Mouse (Mus musculus) lung, adult 2 months (tissue): Measurements from ENCODE around the gene B230307C23Rik. TPM values are rescaled to one million over a fixed set of nuclear protein-coding genes. Genes with fewer than 3 reads are reported as not detected.
A peak's percentile ranks its signal among the peaks of the same experiment; 100 is the strongest.

ENCODE experiments used
- DNase-seq: peaks from one replicate; pipeline ENCODE4 v3.0.0; 2022
- H3K4me1 ChIP-seq: fragments of 200-500 bp; 2 replicates; pipeline ENCODE4 v1.6.1; 2011; ENCODE audit warnings: low read length; ENCODE audit not compliant: control insufficient read depth, insufficient read depth
- H3K4me3 ChIP-seq: fragments of 200-500 bp; replicated peaks from 2 replicates; pipeline ENCODE3; 2011; ENCODE audit warnings: low read depth, mild to moderate bottlenecking, control low read depth, low read length; ENCODE audit errors: extremely low read depth
- CTCF ChIP-seq: fragments of 200-500 bp; IDR thresholded peaks from 2 replicates; pipeline ENCODE4 v1.5.1; 2011; ENCODE audit warnings: mild to moderate bottlenecking, low read length, control low read depth; ENCODE audit not compliant: insufficient read depth
- POLR2A ChIP-seq: fragments of 200-500 bp; IDR thresholded peaks from 2 replicates; pipeline ENCODE4 v1.6.1; 2011; ENCODE audit warnings: low read depth, mild to moderate bottlenecking, control low read depth, low read length, borderline replicate concordance; ENCODE audit errors: extremely low read depth
- WGBS: fragments of 180-500 bp; shearing (Covaris S2); methylation state at CpG from one replicate; pipeline ENCODE4 v1.1.7; 2018; 5-methylcytosine and 5-hydroxymethylcytosine counted together
- polyA plus RNA-seq: library from polyadenylated mRNA; depleted of rRNA; stranded (reverse); fragments of >200 nt; gene quantifications from 2 replicates; pipeline ENCODE4 v1.2.3, GENCODE M21; 2012; rRNA removed

B230307C23Rik gene
- 3.1 and 4.9 TPM in 2 replicates for polyA plus RNA-seq

DNA sequence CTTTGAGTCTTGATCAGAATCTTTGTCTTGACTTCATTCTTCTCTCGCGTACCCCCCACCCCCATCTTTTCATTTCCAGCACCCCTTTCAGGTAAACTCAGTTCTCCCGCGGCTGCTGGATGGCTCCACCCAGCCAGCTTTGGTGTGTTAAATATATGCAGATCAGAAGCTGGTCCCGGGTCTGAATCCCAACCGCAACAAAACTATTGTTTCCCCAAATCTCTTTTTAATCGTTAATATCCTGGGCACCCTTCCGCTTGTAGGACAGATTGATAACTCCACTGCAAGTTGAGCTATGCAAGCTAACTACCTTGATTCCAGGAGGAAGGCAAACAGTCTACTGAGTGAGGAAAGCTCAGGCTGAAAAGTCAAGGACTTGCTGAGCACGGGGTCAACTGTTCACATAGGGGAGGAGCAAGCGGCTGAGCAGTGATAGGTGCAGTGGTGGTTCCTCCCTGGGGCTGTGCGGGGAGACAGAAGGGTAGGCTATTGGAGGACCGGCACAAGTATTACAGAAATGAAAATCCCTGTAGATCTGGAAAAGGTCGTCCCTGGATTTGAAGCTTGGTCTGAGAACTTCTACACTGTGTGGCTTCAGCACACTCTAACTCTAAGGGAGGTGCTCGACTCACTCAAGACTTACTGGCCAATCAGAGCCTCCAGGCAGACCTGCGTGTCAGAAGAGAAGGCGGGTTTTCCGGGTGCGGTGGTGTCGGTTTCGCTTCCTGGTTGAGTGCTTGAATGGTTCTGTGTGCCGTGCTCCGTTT, at the start of gene B230307C23Rik:
TSS of gene B230307C23Rik (plus strand) at position 700 of the 767 bp plus-strand sequence.
- WGBS: 2% methylated on average over 22 of the region's 22 CpGs

DNA sequence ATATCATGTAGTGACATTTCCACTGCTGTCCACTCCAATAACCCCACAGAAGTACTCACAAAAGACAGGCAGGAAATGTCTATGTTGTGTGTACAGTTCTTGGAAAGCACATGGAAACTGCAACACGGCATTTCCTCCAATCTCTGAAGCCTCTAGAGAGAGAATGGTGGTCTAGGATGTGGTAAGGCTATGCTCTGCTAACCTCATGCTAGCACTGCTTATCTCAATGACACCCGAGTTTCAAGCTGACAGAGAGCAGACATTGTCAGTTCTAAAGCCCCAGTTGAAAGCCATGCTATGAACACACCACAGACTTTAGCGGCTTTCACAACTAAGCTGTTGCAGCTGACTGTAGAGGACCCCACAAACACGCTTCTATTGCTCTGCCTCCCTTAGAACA, 48.3 kb upstream of the B230307C23Rik start:
- DNase-seq: no peak
- Histone ChIP-seq H3K4me1 (no peaks in the 10 kb centered on the region), H3K4me3 (no peak overlapping the region)
- 71% methylated on average over 4 of the region's 4 CpGs for whole genome bisulfite sequencing
- TF ChIP-seq CTCF (no peak), POLR2A (no peak)

More for the DNA sequence above, at the start of gene B230307C23Rik:
- peak within 1 kb of the TSS; percentile 78 for H3K4me3 ChIP-seq
- peak; percentile 61; the same call in 1 of the 2 replicates for TF ChIP-seq POLR2A
- no peak for TF ChIP-seq CTCF
- peaks cover 2% of the 10 kb centered on the region; the same call in 1 of the 2 replicates for H3K4me1 ChIP-seq
- DNase-seq: peak; percentile 82

DNA sequence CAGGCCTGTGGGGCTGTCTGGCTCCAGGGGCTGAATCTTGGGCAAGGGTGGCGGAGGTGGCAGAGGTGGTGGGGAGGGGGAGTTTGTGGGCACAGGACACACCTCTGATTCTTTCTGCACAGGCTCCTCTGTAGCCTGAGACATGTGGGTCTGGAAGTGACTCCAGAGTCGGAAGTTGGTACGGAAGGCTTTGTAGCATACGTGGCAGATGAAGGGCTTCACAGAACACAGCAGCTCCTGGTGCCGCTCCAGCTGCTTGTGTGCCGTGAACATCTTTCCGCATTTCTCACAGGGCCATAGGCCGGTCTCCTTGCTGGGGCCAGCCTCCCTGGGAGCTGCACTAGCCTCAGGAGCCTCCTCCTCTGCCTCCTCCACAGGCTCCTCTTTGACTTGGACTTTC, 47.1 kb upstream of the B230307C23Rik start:
- no peak overlapping the region for H3K4me3 ChIP-seq
- TF ChIP-seq CTCF (no peak), POLR2A (no peak)
- no peak for DNase-seq
- H3K4me1 ChIP-seq: no peaks in the 10 kb centered on the region
- WGBS: 97% methylated on average over 8 of the region's 8 CpGs

DNA sequence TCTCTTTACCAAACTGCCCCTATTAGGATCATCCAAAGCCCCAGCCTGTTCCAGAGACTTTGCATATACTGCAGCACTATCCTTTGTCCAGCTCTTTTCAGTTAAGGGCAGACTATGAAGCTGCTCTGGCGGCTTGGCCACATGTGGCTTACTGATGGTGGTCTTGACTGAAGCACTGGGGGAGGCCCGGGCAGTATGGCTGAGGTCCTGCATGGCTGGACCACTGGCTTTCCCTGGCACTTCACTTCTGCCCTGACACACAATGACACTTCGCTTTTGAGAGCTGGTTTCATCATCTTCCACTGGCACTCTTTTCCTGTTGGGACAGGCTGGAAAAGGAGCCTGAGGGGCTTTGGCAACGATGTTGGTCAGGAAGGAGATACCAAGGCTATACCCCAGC, 44.7 kb upstream of the B230307C23Rik start:
- Histone ChIP-seq H3K4me1 (no peaks in the 10 kb centered on the region), H3K4me3 (no peak overlapping the region)
- WGBS: 88% methylated on average over 4 of the region's 4 CpGs
- TF ChIP-seq POLR2A (no peak), CTCF (no peak)
- no peak for DNase-seq

DNA sequence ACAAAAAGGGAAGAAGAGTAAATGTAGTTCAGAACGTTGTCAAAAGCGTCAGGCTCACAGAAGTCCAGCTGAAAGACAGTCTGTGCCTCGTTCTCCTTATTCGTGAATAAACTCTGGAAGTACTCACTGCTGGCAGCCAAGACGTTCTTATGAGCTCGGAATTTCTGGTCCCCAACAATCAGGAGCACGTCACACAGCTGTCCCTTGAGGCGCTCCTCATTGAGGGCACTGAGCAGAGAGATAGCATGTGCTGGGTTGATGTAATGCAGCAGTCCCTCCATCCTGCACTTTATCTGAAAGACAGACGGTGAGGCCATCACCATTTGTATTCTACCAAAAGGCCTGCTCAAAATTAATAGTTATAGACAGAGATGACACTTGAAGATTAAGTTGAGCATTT, 44.3 kb upstream of the B230307C23Rik start:
- TF ChIP-seq CTCF (no peak), POLR2A (no peak)
- 78% methylated on average over 9 of the region's 9 CpGs for WGBS
- Histone ChIP-seq H3K4me1 (no peaks in the 10 kb centered on the region), H3K4me3 (no peak overlapping the region)
- no peak for DNase-seq

DNA sequence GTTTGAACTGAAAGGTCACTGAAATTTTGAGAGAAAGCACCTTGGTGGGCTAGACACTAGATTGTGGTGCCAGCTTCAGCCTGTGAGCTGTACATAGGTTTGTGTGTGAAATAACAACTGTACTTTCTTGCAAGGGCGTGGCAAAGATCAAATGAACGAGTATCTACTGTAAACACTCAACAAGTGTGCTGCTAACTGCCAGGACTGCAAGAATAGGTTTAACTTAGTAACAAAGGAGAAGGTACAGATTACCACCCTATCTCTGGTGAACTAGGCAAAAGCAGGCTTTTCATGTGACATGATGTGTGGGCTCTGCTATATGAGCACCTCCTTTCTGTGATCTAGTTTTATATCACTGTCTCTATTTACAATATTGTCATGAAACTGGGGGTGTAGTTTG, 43.8 kb upstream of the B230307C23Rik start:
- 68% methylated on average over 2 of the region's 2 CpGs for WGBS
- Histone ChIP-seq H3K4me3 (no peak overlapping the region), H3K4me1 (no peaks in the 10 kb centered on the region)
- DNase-seq: no peak
- no peak for TF ChIP-seq POLR2A
- no peak for TF ChIP-seq CTCF

DNA sequence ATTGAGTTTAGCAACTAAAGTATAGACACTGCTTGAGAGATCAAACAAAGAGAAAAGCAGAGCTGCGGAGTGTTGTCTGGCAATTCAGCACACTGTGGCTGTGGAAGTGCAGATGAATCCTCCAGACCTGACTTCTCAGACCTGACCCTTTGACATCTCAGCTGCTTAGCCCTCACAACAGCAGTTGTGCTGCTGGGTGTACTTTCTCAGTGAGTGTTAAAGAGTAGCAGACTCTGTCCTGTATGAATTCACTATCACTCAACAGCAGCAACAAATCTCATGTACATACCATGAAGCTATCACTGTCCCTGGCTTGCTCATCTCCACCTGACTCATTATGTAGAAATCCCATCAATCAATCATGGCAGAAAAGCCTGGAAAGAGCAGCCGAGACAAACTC, 41.1 kb upstream of the B230307C23Rik start:
- H3K4me1 ChIP-seq: no peaks in the 10 kb centered on the region
- TF ChIP-seq CTCF (no peak), POLR2A (no peak)
- 83% methylated on average over 2 of the region's 2 CpGs for WGBS
- H3K4me3 ChIP-seq: no peak overlapping the region
- DNase-seq: no peak

DNA sequence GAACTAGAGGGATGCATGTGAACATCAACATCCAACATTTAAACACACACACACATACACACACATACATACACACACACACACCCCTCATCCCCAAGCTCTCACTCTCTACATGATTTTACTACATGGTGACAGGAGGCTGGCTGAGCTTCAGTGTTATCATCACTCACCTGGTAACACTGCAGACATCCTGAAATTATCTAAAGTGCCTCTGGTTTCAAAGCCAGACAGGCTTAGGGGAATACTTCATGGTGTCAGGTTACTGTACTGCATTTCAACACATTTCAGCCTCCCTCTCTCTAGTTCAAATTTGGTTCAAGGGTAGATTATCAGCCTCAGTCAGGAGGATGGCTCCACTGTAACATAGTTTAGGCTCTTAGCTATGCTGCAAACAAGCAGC, 39.5 kb upstream of the B230307C23Rik start:
- no peak for DNase-seq

DNA sequence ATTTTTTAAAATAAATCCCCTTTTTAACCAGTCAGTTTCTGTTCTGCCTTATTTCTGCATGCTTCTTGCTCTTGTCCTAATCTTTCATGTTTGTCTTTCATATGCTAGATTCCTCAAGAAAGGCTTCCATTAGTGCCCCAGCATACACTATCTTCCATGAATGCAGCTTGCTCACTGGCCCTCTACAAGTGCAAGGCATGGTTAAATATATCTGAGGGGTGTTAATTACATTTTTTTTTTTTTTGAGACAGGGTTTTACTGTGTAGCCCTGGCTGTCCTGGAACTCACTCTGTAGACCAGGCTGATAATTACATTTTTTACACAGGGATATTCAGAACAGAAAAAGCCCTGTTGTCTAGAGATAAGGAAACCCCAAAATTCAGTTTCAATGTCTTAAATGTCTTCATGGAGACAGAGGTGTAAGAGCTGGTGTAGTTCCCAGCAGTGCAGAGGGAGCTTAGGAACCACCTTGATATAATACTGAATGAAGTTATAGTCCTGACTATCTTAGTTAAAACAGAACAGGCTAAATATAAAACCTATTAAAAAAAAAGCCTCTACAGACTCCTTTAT, 38.6 kb upstream of the B230307C23Rik start:
- DNase-seq: no peak
- Histone ChIP-seq H3K4me3 (no peak overlapping the region), H3K4me1 (no peaks in the 10 kb centered on the region)
- TF ChIP-seq CTCF (no peak), POLR2A (no peak)

More for the DNA sequence above, 39.5 kb upstream of the B230307C23Rik start:
- no peak overlapping the region for H3K4me3 ChIP-seq
- no peak for TF ChIP-seq CTCF
- no peaks in the 10 kb centered on the region for H3K4me1 ChIP-seq

DNA sequence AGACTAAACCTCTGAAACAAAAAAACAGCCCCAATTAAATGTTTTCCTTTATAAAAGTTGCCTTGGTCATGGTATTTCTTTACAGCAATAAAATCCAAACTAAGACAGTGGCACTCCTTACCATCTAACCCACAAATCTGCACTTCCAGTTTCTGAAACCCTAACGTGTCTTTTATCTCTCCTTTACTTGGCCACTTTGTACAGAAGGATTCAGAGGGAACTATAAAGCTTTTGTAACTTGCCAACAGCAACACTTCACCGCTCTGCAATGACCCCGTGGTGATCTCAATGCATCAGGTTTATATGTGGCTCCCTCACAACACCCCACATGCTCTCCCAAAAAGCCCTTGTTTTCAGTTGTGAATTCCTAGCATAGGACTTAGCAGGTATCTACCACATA, 36.8 kb upstream of the B230307C23Rik start:
- H3K4me1 ChIP-seq: no peaks in the 10 kb centered on the region
- H3K4me3 ChIP-seq: no peak overlapping the region
- DNase-seq: no peak
- TF ChIP-seq POLR2A (no peak), CTCF (no peak)
- WGBS: 84% methylated on average over 3 of the region's 3 CpGs

DNA sequence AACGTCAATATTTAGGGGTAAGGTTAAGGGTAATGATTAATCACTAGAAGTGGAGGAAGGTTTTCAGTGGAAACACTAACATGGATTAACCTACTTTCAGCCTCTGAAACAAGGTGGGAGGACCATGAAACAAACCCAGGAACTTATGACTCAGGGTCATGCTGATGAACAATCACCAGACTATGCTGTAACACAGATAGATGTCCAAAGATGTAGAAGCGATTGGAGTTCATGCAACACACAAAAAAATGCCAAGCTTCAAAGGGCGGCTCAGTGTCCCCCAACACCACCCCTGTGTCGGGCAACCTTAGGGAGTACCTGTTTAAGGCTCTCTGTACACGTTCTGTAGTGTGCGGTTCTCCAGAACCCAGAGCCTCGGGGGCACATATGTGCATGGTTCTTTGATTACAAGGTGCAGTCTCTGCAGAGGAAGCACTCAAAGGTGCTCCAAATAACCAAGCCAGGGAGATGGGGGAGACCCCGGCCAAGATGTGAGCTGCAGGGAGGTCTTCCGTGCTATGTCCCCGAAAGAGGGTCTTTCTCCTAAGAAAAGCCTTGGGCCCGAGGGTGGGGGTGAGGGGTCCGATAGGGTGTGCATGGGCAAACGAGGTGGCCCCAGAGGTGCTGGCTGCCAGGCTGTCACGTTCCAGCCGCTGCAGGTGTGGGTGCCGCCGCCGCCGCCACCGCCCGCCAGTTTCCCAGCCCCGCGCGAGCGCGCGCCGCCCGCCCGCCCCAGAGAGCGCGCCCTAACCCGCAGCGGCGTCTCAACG, 35.5 kb upstream of the B230307C23Rik start:
- TF ChIP-seq POLR2A: no peak
- no peak for TF ChIP-seq CTCF
- Histone ChIP-seq H3K4me3 (peak overlapping the region; percentile 86), H3K4me1 (no peaks in the 10 kb centered on the region)
- WGBS: 4% methylated on average over 36 of the region's 36 CpGs
- no peak for DNase-seq
